Mouse (Mus musculus): ENCODE measurements at regions not wholly inside any gene's neighbourhood (a gene's known extent, or its start where the extent isn't known, plus 50 kb on each side); places are given as distances from the start of the nearest gene placed in this dataset.

GRCm38 (mm10) chr15:7037475-7037874 is 52.9 kb upstream of the Lifr start:
- no peak for TF ChIP-seq POLR2A (IDR thresholded peaks at IDR 0.05; ENCODE audit: insufficient read depth, low read depth, low read length)
- TF ChIP-seq CTCF (IDR thresholded peaks at IDR 0.05; ENCODE audit: insufficient read depth, low read depth, low read length): no peak

All from olfactory bulb, adult 2 months (tissue).